Mouse (Mus musculus) ES-Bruce4 (cell line): ENCODE measurements around the gene Rsph9.

ENCODE experiments used
- CTCF ChIP-seq: IDR thresholded peaks from one replicate; pipeline ENCODE4 v1.8.1; 2011; ENCODE audit warnings: low read depth, low read length
- EP300 ChIP-seq: IDR thresholded peaks from 2 replicates; pipeline ENCODE4 v1.6.1; 2011; ENCODE audit warnings: low read depth, low read length; ENCODE audit not compliant: insufficient read depth
- POLR2A ChIP-seq: IDR thresholded peaks from one replicate; pipeline ENCODE4 v1.8.1; 2011; ENCODE audit warnings: low read length; ENCODE audit not compliant: insufficient read depth

DNA sequence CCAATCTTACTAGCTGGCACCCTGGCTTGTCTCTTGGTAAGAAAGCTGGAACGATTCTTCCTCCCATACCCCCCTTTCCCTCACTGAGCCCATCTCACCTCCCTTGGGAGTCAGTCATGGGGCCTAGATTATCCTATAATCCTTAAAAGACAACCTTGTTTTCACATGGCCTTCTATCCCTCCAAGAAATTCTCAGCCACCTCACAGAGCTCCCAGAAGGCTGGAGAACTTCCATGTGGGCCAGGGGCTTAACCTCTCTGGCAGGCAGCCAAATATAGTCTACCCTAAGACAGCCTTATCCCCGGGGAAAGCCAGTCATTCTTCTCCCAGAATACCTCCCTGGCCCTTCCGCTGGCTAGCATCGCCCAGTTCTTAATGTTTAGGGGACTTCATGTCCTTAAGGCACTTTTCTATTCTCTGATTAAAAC, 25.6 kb downstream of the Rsph9 start:
- TF ChIP-seq EP300: no peak
- TF ChIP-seq POLR2A: no peak
- no peak for TF ChIP-seq CTCF
